Mouse (Mus musculus): ENCODE results near the gene Hist1h2an.

DNA sequence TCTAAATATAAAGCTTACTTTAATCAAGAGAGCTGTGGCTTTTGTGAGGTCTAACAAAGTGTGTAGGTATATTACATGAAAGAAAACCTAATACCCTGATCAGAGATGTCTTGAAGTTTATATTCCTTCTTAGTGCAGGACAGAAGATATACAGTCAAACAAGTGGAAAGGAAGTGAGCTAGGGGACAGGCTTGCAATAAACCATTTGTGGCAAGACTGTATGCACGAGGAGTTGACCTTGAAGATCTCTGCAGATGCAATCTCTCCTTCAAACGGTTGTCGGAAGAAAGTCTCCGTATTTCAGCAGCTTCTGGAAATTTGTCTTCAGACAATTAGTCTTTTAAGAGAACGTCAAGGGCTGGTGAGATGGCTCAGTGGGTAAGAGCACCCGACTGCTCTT is 2.9 kb upstream of the Hist1h2an start:
- TF ChIP-seq GATA1 (IDR thresholded peaks at IDR 0.05; ENCODE audit: borderline replicate concordance, low read length) (no peak), FLI1 (IDR thresholded peaks at IDR 0.05; ENCODE audit: low read length) (no peak)
